In the genomic region with DNA sequence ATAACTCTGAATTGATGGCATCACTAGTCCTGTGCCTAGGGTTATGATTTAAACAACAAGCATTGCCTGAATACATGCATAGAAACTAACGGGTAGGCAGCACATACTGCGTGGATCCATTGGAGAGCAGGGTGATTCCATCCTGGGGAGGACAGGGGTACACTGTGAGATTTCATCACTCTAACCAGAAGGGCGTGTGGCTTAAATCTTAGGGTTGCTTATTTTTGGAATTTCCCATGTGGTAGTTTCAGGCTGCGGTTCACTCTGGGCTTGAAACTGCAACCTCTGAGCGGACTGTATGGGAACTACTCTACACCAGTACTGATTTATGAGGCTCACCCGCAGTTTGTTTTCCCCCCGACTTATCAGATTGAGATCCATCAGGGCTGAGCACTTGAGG, we compare ENCODE assay signal across 12 mouse cellular contexts. TPM values are rescaled to one million over a fixed set of nuclear protein-coding genes. Genes with fewer than 3 reads are reported as not detected.
"Had no signal": no experiment of that assay in that cellular context is flagged by ENCODE, and none has a peak within 500 bp of the region (broad histone marks: within the 10 kb centered on the region; RNA-seq: fewer than 3 reads in every experiment).

No protein-coding gene starts in this region.

- H3K27ac ChIP-seq: layer of hippocampus, adult 2 months; limb, embryonic 13.5 days; liver, embryonic 13.5 days; midbrain, embryonic 12.5 days; neural tube, embryonic 12.5 days had no signal

- DNase-seq: kidney, adult 18-20 months; kidney, postnatal 10 days; kidney, postnatal 4 days; liver, embryonic 13.5 days; lung, adult 18-20 months; right cerebral cortex, postnatal 4 days; thymus, postnatal 36 days had no signal

- H3K9me3 ChIP-seq: limb, embryonic 13.5 days; liver, embryonic 13.5 days; midbrain, embryonic 12.5 days; neural tube, embryonic 12.5 days had no signal

- H3K36me3 ChIP-seq: limb, embryonic 13.5 days; liver, embryonic 13.5 days; midbrain, embryonic 12.5 days; neural tube, embryonic 12.5 days had no signal

- H3K4me3 ChIP-seq: layer of hippocampus, adult 2 months; limb, embryonic 13.5 days; liver, embryonic 13.5 days; midbrain, embryonic 12.5 days; neural tube, embryonic 12.5 days had no signal

- H3K4me2 ChIP-seq: limb, embryonic 13.5 days; liver, embryonic 13.5 days; midbrain, embryonic 12.5 days; neural tube, embryonic 12.5 days had no signal

- H3K9ac ChIP-seq: limb, embryonic 13.5 days; liver, embryonic 13.5 days; midbrain, embryonic 12.5 days; neural tube, embryonic 12.5 days had no signal

RNA-seq across cellular contexts. Expression of a gene that starts 45.5 kb away (rescaled TPM):
- total RNA-seq: neutrophil, adult 5-6 weeks had no signal
